Mouse (Mus musculus): ENCODE results near the gene Gm49320. TPM values are rescaled to one million over a fixed set of nuclear protein-coding genes. Genes with fewer than 3 reads are reported as not detected.
"Not testable (repeated sequence)": the region's sequence is repeated elsewhere in the genome, so short reads cannot be mapped to it uniquely, and the experiment has no call there.

The Gm49320 gene
- polyA plus RNA-seq, 1 experiment, result 0.11 TPM

GRCm38 (mm10) chr8:4252116-4252760 lies 13.6 kb downstream of the Gm49320 start:
- no peak for TF ChIP-seq CTCF (IDR thresholded peaks at IDR 0.05; ENCODE audit: control insufficient read depth, insufficient read depth, insufficient read length)
- TF ChIP-seq CEBPB (IDR thresholded peaks at IDR 0.05; ENCODE audit: low read depth), result no peak
- no peak for TF ChIP-seq MAX (IDR thresholded peaks at IDR 0.05)
- no peak for TF ChIP-seq MYOD1 (IDR thresholded peaks at IDR 0.05; ENCODE audit: control insufficient read depth, insufficient read length, low read depth)
- Histone ChIP-seq H3K79me2 (ENCODE audit: control insufficient read depth, insufficient read depth) (peaks cover 21% of the 10 kb centered on the region), H3K27me3 (ENCODE audit: control insufficient read depth, insufficient read depth, insufficient read length) (no peaks in the 10 kb centered on the region), H3ac (ENCODE audit: control insufficient read depth, insufficient read length, low read depth) (peak overlapping the region; percentile 25), H3K4me3 (ENCODE audit: insufficient read depth, poor library complexity, severe bottlenecking) (peak overlapping the region; percentile 52), H3K79me3 (ENCODE audit: low read depth) (peaks cover 11% of the 10 kb centered on the region), H3K36me3 (ENCODE audit: control insufficient read depth, insufficient read depth) (peaks cover 31% of the 10 kb centered on the region)

- no peaks in the 10 kb centered on the region for H3K27me3 ChIP-seq (ENCODE audit: control insufficient read depth, insufficient read depth, insufficient read length)
- H3ac ChIP-seq (ENCODE audit: control insufficient read depth, insufficient read length, low read depth), result peak within 1 kb of the TSS; percentile 97
- H3K36me3 ChIP-seq (ENCODE audit: control insufficient read depth, insufficient read depth), result peaks cover 30% of the 10 kb centered on the region
- H3K4me3 ChIP-seq (ENCODE audit: insufficient read depth, poor library complexity, severe bottlenecking), result peak within 1 kb of the TSS; percentile 52
- peaks cover 21% of the 10 kb centered on the region for H3K79me2 ChIP-seq (ENCODE audit: control insufficient read depth, insufficient read depth)
- TF ChIP-seq MYOG (IDR thresholded peaks at IDR 0.05; ENCODE audit: control insufficient read depth, extremely low read depth, insufficient read length), result no peak
- peak; percentile 69 for TF ChIP-seq MAX (IDR thresholded peaks at IDR 0.05)
- H3K79me3 ChIP-seq (ENCODE audit: low read depth), result peaks cover 11% of the 10 kb centered on the region
These were observed 14.5 kb downstream of the Gm49320 start, which contains the start of gene Snapc2 for GRCm38 (mm10) chr8:4252934-4253841. TSS of gene Snapc2 (plus strand) at chr8:4253080.

GRCm38 (mm10) chr8:4254001-4254400 lies 15.3 kb downstream of the Gm49320 start:
- H3K79me2 ChIP-seq (ENCODE audit: control insufficient read depth, insufficient read depth), result peaks cover 21% of the 10 kb centered on the region
- TF ChIP-seq MYOG (IDR thresholded peaks at IDR 0.05; ENCODE audit: control insufficient read depth, extremely low read depth, insufficient read length) (no peak), MAX (IDR thresholded peaks at IDR 0.05) (no peak), USF1 (IDR thresholded peaks at IDR 0.05; ENCODE audit: low read depth) (no peak), MYOD1 (IDR thresholded peaks at IDR 0.05; ENCODE audit: control insufficient read depth, insufficient read length, low read depth) (no peak), CEBPB (IDR thresholded peaks at IDR 0.05; ENCODE audit: low read depth) (no peak), CTCF (IDR thresholded peaks at IDR 0.05; ENCODE audit: control insufficient read depth, insufficient read depth, insufficient read length) (no peak), FOSL1 (IDR thresholded peaks at IDR 0.05; ENCODE audit: insufficient read depth, low read length, poor library complexity, severe bottlenecking) (no peak)
- no peak overlapping the region for H3ac ChIP-seq (ENCODE audit: control insufficient read depth, insufficient read length, low read depth)
- no peak overlapping the region for H3K4me3 ChIP-seq (ENCODE audit: insufficient read depth, poor library complexity, severe bottlenecking)
- H3K27me3 ChIP-seq (ENCODE audit: control insufficient read depth, insufficient read depth, insufficient read length), result no peaks in the 10 kb centered on the region
- peaks cover 27% of the 10 kb centered on the region for H3K36me3 ChIP-seq (ENCODE audit: control insufficient read depth, insufficient read depth)
- H3K79me3 ChIP-seq (ENCODE audit: low read depth), result peaks cover 11% of the 10 kb centered on the region

GRCm38 (mm10) chr8:4255471-4255870 lies 16.8 kb downstream of the Gm49320 start:
- H3K27me3 ChIP-seq (ENCODE audit: control insufficient read depth, insufficient read depth, insufficient read length); H3K4me3 ChIP-seq (ENCODE audit: insufficient read depth, poor library complexity, severe bottlenecking); H3ac ChIP-seq (ENCODE audit: control insufficient read depth, insufficient read length, low read depth): not testable (repeated sequence)
- Histone ChIP-seq H3K79me2 (ENCODE audit: control insufficient read depth, insufficient read depth) (peaks cover 21% of the 10 kb centered on the region), H3K36me3 (ENCODE audit: control insufficient read depth, insufficient read depth) (peaks cover 30% of the 10 kb centered on the region), H3K79me3 (ENCODE audit: low read depth) (peaks cover 11% of the 10 kb centered on the region)

GRCm38 (mm10) chr8:4256911-4257310 lies 18.2 kb downstream of the Gm49320 start:
- Histone ChIP-seq H3K36me3 (ENCODE audit: control insufficient read depth, insufficient read depth) (peaks cover 44% of the 10 kb centered on the region), H3K27me3 (ENCODE audit: control insufficient read depth, insufficient read depth, insufficient read length) (no peaks in the 10 kb centered on the region), H3ac (ENCODE audit: control insufficient read depth, insufficient read length, low read depth) (no peak overlapping the region), H3K79me2 (ENCODE audit: control insufficient read depth, insufficient read depth) (peaks cover 21% of the 10 kb centered on the region), H3K79me3 (ENCODE audit: low read depth) (peaks cover 10% of the 10 kb centered on the region), H3K4me3 (ENCODE audit: insufficient read depth, poor library complexity, severe bottlenecking) (no peak overlapping the region)
- TF ChIP-seq CTCF (IDR thresholded peaks at IDR 0.05; ENCODE audit: control insufficient read depth, insufficient read depth, insufficient read length) (no peak), CEBPB (IDR thresholded peaks at IDR 0.05; ENCODE audit: low read depth) (no peak), MYOD1 (IDR thresholded peaks at IDR 0.05; ENCODE audit: control insufficient read depth, insufficient read length, low read depth) (no peak), MYOG (IDR thresholded peaks at IDR 0.05; ENCODE audit: control insufficient read depth, extremely low read depth, insufficient read length) (no peak), USF1 (IDR thresholded peaks at IDR 0.05; ENCODE audit: low read depth) (no peak), FOSL1 (IDR thresholded peaks at IDR 0.05; ENCODE audit: insufficient read depth, low read length, poor library complexity, severe bottlenecking) (no peak), MAX (IDR thresholded peaks at IDR 0.05) (no peak)

- Histone ChIP-seq H3K79me2 (ENCODE audit: control insufficient read depth, insufficient read depth) (peaks cover 21% of the 10 kb centered on the region), H3K4me3 (ENCODE audit: insufficient read depth, poor library complexity, severe bottlenecking) (no peak overlapping the region), H3K36me3 (ENCODE audit: control insufficient read depth, insufficient read depth) (peaks cover 48% of the 10 kb centered on the region), H3ac (ENCODE audit: control insufficient read depth, insufficient read length, low read depth) (no peak overlapping the region), H3K79me3 (ENCODE audit: low read depth) (peaks cover 10% of the 10 kb centered on the region), H3K27me3 (ENCODE audit: control insufficient read depth, insufficient read depth, insufficient read length) (no peaks in the 10 kb centered on the region)
- TF ChIP-seq USF1 (IDR thresholded peaks at IDR 0.05; ENCODE audit: low read depth), result no peak
- no peak for TF ChIP-seq CTCF (IDR thresholded peaks at IDR 0.05; ENCODE audit: control insufficient read depth, insufficient read depth, insufficient read length)
- no peak for TF ChIP-seq MAX (IDR thresholded peaks at IDR 0.05)
- TF ChIP-seq MYOD1 (IDR thresholded peaks at IDR 0.05; ENCODE audit: control insufficient read depth, insufficient read length, low read depth), result no peak
- TF ChIP-seq CEBPB (IDR thresholded peaks at IDR 0.05; ENCODE audit: low read depth), result no peak
These were observed 18.7 kb downstream of the Gm49320 start for GRCm38 (mm10) chr8:4257350-4257749.

All from C2C12 (cell line).